Mouse (Mus musculus) liver, embryonic 11.5 days (tissue): ENCODE results near the gene Ppa2. TPM values are rescaled to one million over a fixed set of nuclear protein-coding genes. Genes with fewer than 3 reads are reported as not detected.

Experiments used
- ATAC-seq: fragments of 200-750 bp; cut with Nextera tagmentation; replicated peaks from 2 replicates; pipeline ENCODE4 v1.8.0; 2017; ENCODE audit warnings: moderate number of reproducible peaks, mild to moderate bottlenecking, moderate TSS enrichment, moderate library complexity; ENCODE audit not compliant: low FRiP score
- DNase-seq: peaks from one replicate; pipeline ENCODE4 v3.0.0-alpha.2; 2017; ENCODE audit warnings: low spot score
- H3K27ac ChIP-seq: fragments of 300-500 bp; sonication (generic); 2 replicates; pipeline ENCODE4 v1.5.1; 2014; ENCODE audit warnings: mild to moderate bottlenecking, low read depth, low read length, control low read depth
- H3K27me3 ChIP-seq: fragments of 300-500 bp; sonication (generic); replicated peaks from 2 replicates; pipeline ENCODE4 v1.6.1; 2014; ENCODE audit warnings: low read length, mixed read lengths; ENCODE audit not compliant: control insufficient read depth, insufficient read depth
- H3K36me3 ChIP-seq: fragments of 300-500 bp; sonication (generic); 2 replicates; pipeline ENCODE4 v1.6.1; 2014; ENCODE audit warnings: mild to moderate bottlenecking, low read length, moderate library complexity, mixed read lengths; ENCODE audit not compliant: control insufficient read depth, insufficient read depth
- H3K4me1 ChIP-seq: fragments of 300-500 bp; sonication (generic); replicated peaks from 2 replicates; pipeline ENCODE4 v1.6.1; 2014; ENCODE audit warnings: low read length, mixed read lengths; ENCODE audit not compliant: control insufficient read depth, insufficient read depth
- H3K4me2 ChIP-seq: fragments of 300-500 bp; sonication (generic); 2 replicates; pipeline ENCODE4 v1.6.1; 2014; ENCODE audit warnings: mild to moderate bottlenecking, control low read depth, moderate library complexity
- H3K4me3 ChIP-seq: fragments of 300-500 bp; sonication (generic); 2 replicates; pipeline ENCODE4 v1.5.1; 2014; ENCODE audit warnings: low read depth, low read length, control low read depth
- H3K9ac ChIP-seq: fragments of 300-500 bp; sonication (generic); 2 replicates; pipeline ENCODE4 v1.6.1; 2014; ENCODE audit warnings: low read depth, low read length, control low read depth
- H3K9me3 ChIP-seq: fragments of 300-500 bp; sonication (generic); 2 replicates; pipeline ENCODE4 v1.6.1; 2016; ENCODE audit warnings: low read length, inconsistent platforms, mixed read lengths; ENCODE audit not compliant: control insufficient read depth
- WGBS: fragments of 180-500 bp; shearing (Covaris S2); extraction: QIAGEN DNeasy Blood & Tissue Kit; methylation state at CpG from one replicate; pipeline ENCODE4 v1.1.7; 2014; 5-methylcytosine and 5-hydroxymethylcytosine counted together
- polyA plus RNA-seq: library from polyadenylated mRNA; unstranded; fragments of >200 nt; fragmentation: Nextera tagmentation; extraction: Ambion mirVana; gene quantifications from 2 replicates; pipeline ENCODE4 v1.2.1, GENCODE M21; 2014

Gene Ppa2
- polyA plus RNA-seq, 1 experiment from 2014 or later = 102 TPM

DNA sequence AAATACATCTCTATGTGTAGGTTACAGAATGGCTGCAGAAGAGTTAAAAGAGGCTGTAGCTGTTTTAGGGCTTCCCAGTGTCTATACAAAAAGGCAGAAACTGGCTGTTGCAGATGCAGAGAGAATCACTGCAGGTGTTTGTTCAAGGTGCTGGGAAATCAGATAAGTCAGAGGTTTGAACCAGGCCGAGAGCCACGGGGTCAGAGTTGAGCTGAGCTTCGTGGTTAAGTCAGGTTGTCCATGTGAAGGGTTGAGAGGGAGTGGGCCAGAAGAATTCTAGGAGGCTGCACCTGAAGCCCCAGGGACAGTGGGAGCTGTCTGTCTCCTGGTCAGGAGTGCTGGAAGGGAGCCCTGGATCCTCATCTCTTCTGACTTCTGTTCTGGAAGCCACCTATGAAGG lies 2.4 kb downstream of the Ppa2 start:
- no peak overlapping the region for H3K4me3 ChIP-seq
- no peak overlapping the region for H3K4me2 ChIP-seq
- H3K9me3 ChIP-seq = no peaks in the 10 kb centered on the region
- H3K27me3 ChIP-seq = no peaks in the 10 kb centered on the region
- no peak overlapping the region for H3K27ac ChIP-seq
- H3K9ac ChIP-seq = no peak overlapping the region
- DNase-seq (peak; percentile 29), ATAC-seq (no peak)
- 53% methylated on average over 3 of the region's 3 CpGs for WGBS
- H3K36me3 ChIP-seq = no peaks in the 10 kb centered on the region
- peaks cover 3% of the 10 kb centered on the region; the same call in 1 of the 2 replicates for H3K4me1 ChIP-seq

DNA sequence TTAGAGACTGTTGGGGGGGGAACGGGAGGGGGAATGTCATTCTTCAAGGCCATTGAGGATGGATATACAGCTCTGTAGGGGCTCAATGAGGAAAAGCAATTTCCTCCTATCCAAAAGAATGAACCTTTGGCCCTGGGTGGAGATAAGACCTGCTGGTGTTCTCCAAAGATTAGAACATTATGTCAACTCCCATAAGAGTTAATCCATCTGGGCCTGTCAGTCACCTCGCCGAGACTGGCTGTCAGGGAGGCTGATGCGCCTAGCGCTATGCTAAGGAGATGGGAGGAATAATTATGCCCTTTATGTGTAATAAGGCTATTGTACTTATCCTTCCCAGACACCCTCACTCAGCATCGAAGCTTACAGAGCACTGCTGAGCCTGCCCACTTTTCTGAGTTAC lies 2.9 kb downstream of the Ppa2 start:
- DNase-seq (peak; percentile 17), ATAC-seq (peak; percentile 25; the same call in 1 of the 2 replicates)
- WGBS = 68% methylated on average over 6 of the region's 6 CpGs

DNA sequence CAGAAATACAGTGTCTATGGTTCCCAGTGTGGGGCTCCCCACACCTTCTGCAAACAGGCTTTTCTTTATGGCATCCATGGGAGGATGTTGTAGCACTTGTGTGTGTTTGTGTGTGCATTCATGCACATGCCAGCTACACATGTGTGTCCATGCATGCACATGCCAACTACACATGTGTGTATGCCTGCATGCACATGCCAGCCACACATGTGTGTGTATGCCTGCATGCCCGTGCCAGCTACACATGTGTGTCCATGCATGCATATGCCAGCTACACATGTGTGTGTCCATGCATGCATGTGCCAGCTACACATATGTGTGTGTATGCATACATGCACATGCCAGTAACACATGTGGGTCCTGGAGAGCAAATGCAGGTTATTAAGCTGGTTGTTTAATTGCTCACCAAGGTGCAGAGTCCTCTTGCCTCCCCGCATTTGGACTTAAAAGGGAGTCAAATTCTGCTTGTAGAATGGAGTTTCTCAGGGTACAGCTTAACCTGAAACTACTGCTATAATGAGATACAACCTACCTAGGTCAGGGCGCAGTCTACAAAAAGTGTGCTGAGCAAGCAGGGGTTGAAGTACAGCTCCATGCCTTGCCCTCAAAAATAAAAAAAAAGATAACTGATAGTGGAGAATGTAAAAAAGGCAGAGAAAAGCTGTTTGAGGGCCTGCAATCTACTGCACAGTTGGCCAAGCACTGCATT lies 3.7 kb downstream of the Ppa2 start:
- H3K9ac ChIP-seq = no peak overlapping the region
- no peaks in the 10 kb centered on the region for H3K9me3 ChIP-seq
- no peak overlapping the region for H3K27ac ChIP-seq
- DNase-seq (no peak), ATAC-seq (no peak)
- H3K4me1 ChIP-seq = peaks cover 3% of the 10 kb centered on the region; the same call in 1 of the 2 replicates
- WGBS = 91% methylated on average over 3 of the region's 3 CpGs
- H3K4me3 ChIP-seq = no peak overlapping the region
- H3K36me3 ChIP-seq = no peaks in the 10 kb centered on the region
- no peaks in the 10 kb centered on the region for H3K27me3 ChIP-seq
- H3K4me2 ChIP-seq = no peak overlapping the region

More for the DNA sequence above, 2.9 kb downstream of the Ppa2 start:
- no peaks in the 10 kb centered on the region for H3K36me3 ChIP-seq
- no peak overlapping the region for H3K4me3 ChIP-seq
- H3K27ac ChIP-seq = no peak overlapping the region
- no peaks in the 10 kb centered on the region for H3K9me3 ChIP-seq
- peaks cover 3% of the 10 kb centered on the region; the same call in 1 of the 2 replicates for H3K4me1 ChIP-seq
- H3K4me2 ChIP-seq = no peak overlapping the region
- H3K27me3 ChIP-seq = no peaks in the 10 kb centered on the region
- no peak overlapping the region for H3K9ac ChIP-seq

DNA sequence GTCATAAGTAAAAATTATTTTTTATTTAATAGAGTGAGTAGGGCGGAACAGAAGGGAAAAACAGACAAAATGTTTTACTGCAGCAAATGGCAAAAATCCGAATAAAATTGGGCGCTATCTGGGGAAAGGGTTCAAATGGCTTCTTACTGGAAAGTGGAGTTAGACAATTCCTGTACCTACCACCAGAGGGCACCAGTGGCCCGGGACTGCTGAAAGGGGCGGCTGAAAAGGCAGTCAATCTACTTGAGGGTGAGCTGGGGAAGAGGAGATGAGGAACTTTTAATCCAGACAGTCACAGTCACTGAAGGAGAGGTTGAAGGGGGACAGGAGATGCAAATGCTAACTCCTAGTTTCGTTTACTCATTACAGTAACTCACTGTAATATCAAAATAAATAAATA lies 4.6 kb downstream of the Ppa2 start:
- DNase-seq (peak; percentile 59), ATAC-seq (no peak)
- Histone ChIP-seq H3K9me3 (no peaks in the 10 kb centered on the region), H3K36me3 (no peaks in the 10 kb centered on the region), H3K9ac (no peak overlapping the region), H3K4me1 (peaks cover 3% of the 10 kb centered on the region; the same call in 1 of the 2 replicates), H3K4me3 (no peak overlapping the region), H3K27ac (no peak overlapping the region), H3K4me2 (no peak overlapping the region), H3K27me3 (no peaks in the 10 kb centered on the region)
- WGBS = 34% methylated on average over 6 of the region's 6 CpGs

DNA sequence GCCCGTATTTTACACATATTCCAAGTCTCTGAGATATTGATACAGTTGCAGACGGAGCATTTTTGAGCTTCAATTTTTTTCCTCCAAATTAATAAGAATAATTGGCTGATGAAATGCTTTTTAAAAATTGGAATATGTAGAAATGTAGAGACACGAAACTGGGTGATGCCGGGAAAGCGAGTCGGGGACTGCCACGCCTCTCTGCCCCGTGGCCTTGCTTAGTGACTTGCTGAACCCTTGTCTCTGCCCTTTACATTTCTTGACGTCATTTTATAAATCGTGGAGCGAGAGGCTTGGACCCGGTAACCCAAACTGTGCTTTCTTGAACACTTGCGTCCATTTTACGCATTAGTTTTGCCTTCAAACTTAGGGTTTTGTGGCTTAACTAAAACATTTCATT lies 5.1 kb downstream of the Ppa2 start:
- Histone ChIP-seq H3K9ac (no peak overlapping the region), H3K27ac (no peak overlapping the region), H3K9me3 (no peaks in the 10 kb centered on the region), H3K4me2 (no peak overlapping the region), H3K36me3 (no peaks in the 10 kb centered on the region), H3K4me1 (peaks cover 3% of the 10 kb centered on the region; the same call in 1 of the 2 replicates), H3K27me3 (no peaks in the 10 kb centered on the region), H3K4me3 (no peak overlapping the region)
- DNase-seq (no peak), ATAC-seq (no peak)
- WGBS = 93% methylated on average over 14 of the region's 14 CpGs

DNA sequence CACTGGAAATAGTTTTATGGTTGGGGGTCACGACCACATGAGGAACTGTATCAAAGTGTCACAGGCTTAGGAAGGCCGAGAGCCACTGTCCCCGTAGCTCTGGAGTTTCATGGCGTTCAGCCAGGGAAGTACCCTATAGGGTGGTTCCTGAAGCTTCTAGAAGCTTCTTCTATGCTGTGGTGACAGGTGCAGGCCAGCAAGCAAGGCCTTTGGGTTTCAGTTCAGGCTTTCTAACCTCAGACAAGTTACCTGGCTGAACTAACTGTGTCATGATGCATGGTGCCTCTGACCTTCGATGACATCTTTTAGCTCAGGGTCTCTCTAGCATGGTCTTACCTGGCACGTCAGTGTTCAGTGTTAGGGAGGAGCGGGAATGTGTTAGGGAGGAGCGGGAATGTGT lies 5.7 kb downstream of the Ppa2 start:
- no peak overlapping the region for H3K4me2 ChIP-seq
- H3K9me3 ChIP-seq = no peaks in the 10 kb centered on the region
- H3K27ac ChIP-seq = no peak overlapping the region
- ATAC-seq (no peak), DNase-seq (no peak)
- H3K4me3 ChIP-seq = no peak overlapping the region
- WGBS = 89% methylated on average over 8 of the region's 8 CpGs
- H3K36me3 ChIP-seq = no peaks in the 10 kb centered on the region
- H3K4me1 ChIP-seq = peaks cover 3% of the 10 kb centered on the region; the same call in 1 of the 2 replicates
- no peaks in the 10 kb centered on the region for H3K27me3 ChIP-seq
- no peak overlapping the region for H3K9ac ChIP-seq

DNA sequence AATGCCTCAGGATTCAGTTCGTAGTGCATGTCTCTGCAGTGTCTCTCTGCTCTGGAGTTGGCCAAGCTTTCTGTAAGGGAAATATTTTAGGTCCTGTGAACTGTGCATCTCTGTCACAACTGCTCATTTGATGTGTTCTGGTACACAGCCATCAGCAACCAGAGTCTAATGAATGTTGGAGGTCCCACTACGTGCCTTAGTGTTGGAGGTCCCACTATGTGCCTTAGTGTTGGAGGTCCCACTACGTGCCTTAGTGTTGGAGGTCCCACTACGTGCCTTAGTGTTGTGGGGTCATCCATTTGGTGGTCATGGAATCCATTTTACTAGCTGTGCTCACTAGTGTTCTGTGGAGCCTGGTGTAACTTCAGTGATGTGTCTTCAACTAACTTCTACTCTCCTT lies 7.9 kb downstream of the Ppa2 start:
- DNase-seq (no peak), ATAC-seq (no peak)
- Histone ChIP-seq H3K4me2 (no peak overlapping the region), H3K27ac (no peak overlapping the region), H3K27me3 (no peaks in the 10 kb centered on the region), H3K4me1 (no peaks in the 10 kb centered on the region; the same call in 1 of the 2 replicates), H3K4me3 (no peak overlapping the region), H3K36me3 (peaks cover 7% of the 10 kb centered on the region; the same call in 1 of the 2 replicates), H3K9ac (no peak overlapping the region), H3K9me3 (no peaks in the 10 kb centered on the region)
- WGBS = 87% methylated on average over 4 of the region's 4 CpGs

DNA sequence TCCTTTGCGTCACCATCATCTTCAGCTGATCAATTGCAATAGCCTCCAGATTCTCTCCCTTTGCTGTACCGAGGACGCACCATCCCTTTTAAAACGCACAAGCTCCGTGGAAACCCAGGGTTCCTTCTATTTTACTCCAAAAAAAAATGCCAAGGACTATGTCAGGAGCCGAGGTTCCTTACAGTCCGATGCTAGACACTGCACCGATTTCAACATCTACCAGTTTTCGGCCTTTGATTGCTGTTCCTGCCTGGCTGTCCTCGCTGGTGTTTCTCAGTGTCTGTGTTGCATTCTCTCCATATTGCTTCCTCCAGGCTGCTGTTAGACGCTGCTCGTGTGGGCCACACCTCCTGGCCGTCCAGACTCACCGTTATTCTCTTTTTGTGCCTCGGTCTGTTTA lies 8.7 kb downstream of the Ppa2 start:
- Histone ChIP-seq H3K27ac (no peak overlapping the region), H3K4me3 (no peak overlapping the region), H3K4me2 (no peak overlapping the region), H3K4me1 (no peaks in the 10 kb centered on the region), H3K36me3 (peaks cover 7% of the 10 kb centered on the region; the same call in 1 of the 2 replicates), H3K9ac (no peak overlapping the region), H3K9me3 (no peaks in the 10 kb centered on the region), H3K27me3 (no peaks in the 10 kb centered on the region)
- DNase-seq = no peak
- 81% methylated on average over 15 of the region's 15 CpGs for WGBS
- ATAC-seq = no peak

DNA sequence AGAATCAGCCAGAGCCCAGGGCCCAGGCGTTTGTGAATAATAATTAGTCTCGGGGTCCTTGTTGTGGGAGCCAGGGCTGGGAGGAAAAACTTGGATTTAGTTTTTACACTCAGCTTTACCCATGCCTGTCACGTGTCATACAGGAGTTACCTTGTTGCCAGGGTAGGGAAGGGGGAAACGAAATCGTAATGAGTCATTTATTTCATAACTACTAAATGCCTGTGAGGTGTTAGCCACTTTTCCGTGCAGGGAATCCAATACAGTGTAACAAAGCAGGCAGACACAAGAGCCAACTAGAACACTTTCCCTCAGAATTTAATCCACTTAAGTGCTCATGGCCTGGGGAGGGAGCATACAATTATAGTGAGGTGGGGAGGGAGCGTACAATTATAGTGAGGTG lies 9.9 kb downstream of the Ppa2 start:
- no peak overlapping the region for H3K9ac ChIP-seq
- no peak overlapping the region for H3K4me3 ChIP-seq
- DNase-seq (no peak), ATAC-seq (no peak)
- peaks cover 7% of the 10 kb centered on the region; the same call in 1 of the 2 replicates for H3K36me3 ChIP-seq
- H3K4me2 ChIP-seq = no peak overlapping the region
- WGBS = 91% methylated on average over 7 of the region's 7 CpGs
- H3K27me3 ChIP-seq = no peaks in the 10 kb centered on the region
- H3K9me3 ChIP-seq = no peaks in the 10 kb centered on the region
- no peak overlapping the region for H3K27ac ChIP-seq
- no peaks in the 10 kb centered on the region for H3K4me1 ChIP-seq
